Mouse (Mus musculus) cerebellum, adult 2 months (tissue): ENCODE data around the gene Asna1.

Experiments used
- CTCF ChIP-seq: fragments of 200-500 bp; IDR thresholded peaks from 2 replicates; pipeline ENCODE4 v1.5.1; 2011; ENCODE audit warnings: low read depth, mild to moderate bottlenecking, control low read depth, low read length, moderate library complexity, borderline replicate concordance; ENCODE audit not compliant: insufficient read depth
- POLR2A ChIP-seq: fragments of 200-500 bp; IDR thresholded peaks from 2 replicates; pipeline ENCODE4 v1.6.1; 2011; ENCODE audit warnings: low read length, control low read depth, borderline replicate concordance; ENCODE audit not compliant: insufficient read depth

GRCm38 (mm10) chr8:85007686-85008085 is 17.4 kb downstream of the Asna1 start:
- TF ChIP-seq POLR2A, result no peak
- 0 out of 2 replicates have a peak, but pooled peaks have one; percentile 10 for TF ChIP-seq CTCF
